Mouse (Mus musculus) testis, adult 2 months (tissue): ENCODE measurements around the gene Nol10.

Experiments
- CTCF ChIP-seq: fragments of 200-500 bp; IDR thresholded peaks from 2 replicates; pipeline ENCODE4 v1.5.1; 2012; ENCODE audit warnings: low read depth, mild to moderate bottlenecking, inconsistent platforms, low read length, moderate library complexity; ENCODE audit not compliant: control insufficient read depth, insufficient read depth, insufficient replicate concordance
- POLR2A ChIP-seq: fragments of 200-500 bp; IDR thresholded peaks from 2 replicates; pipeline ENCODE4 v1.6.1; 2012; ENCODE audit warnings: low read depth, mild to moderate bottlenecking, inconsistent platforms, low read length, moderate library complexity; ENCODE audit not compliant: control insufficient read depth

DNA sequence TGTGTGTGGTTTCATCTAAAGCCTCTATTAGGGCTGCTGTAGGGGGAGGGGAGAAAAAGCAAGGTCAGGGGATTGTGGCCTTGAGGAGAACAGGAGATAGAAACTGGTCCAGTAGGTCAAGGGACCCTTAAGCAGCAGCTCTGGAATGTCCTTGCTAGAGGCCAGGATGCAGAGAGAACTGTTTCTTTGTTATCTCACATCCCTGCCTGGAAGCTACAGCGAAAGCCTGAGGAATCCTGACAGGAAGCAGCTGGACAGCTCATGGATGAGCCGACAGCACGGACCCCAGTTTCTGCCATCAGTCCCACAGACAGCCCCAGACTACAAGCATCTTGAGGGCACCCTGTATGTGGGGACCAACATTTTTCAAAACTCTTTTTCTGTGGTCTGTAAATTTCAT lies 120.1 kb downstream of the Nol10 start:
- TF ChIP-seq POLR2A (no peak), CTCF (no peak)
